Mouse (Mus musculus): ENCODE data around the gene Col5a3. TPM values are rescaled to one million over a fixed set of nuclear protein-coding genes. Genes with fewer than 3 reads are reported as not detected.

Gene Col5a3
- polyA plus RNA-seq, 1 experiment from 2014 or later: 0.02 TPM

GRCm38 (mm10) chr9:20830901-20831643 lies 16.2 kb upstream of the Col5a3 start:
- H3K27ac ChIP-seq: no peak overlapping the region
- no peak overlapping the region for H3K4me3 ChIP-seq
- H3K36me3 ChIP-seq: no peaks in the 10 kb centered on the region
- H3K9me3 ChIP-seq (replicated peaks): no peaks in the 10 kb centered on the region
- ATAC-seq: no peak
- H3K9ac ChIP-seq: no peak overlapping the region
- H3K4me1 ChIP-seq: peaks cover 3% of the 10 kb centered on the region; the same call in 1 of the 2 replicates
- WGBS (ENCODE audit: insufficient replicate concordance): 14% methylated on average over 19 of the region's 19 CpGs
- no peak overlapping the region for H3K4me2 ChIP-seq
- peaks cover 39% of the 10 kb centered on the region for H3K27me3 ChIP-seq (replicated peaks)

GRCm38 (mm10) chr9:20828127-20828526 lies 13.3 kb upstream of the Col5a3 start:
- Histone ChIP-seq H3K9ac (no peak overlapping the region), H3K4me2 (no peak overlapping the region), H3K9me3 (replicated peaks) (no peaks in the 10 kb centered on the region), H3K27me3 (replicated peaks) (peaks cover 34% of the 10 kb centered on the region), H3K4me3 (no peak overlapping the region), H3K36me3 (no peaks in the 10 kb centered on the region), H3K27ac (no peak overlapping the region), H3K4me1 (peaks cover 3% of the 10 kb centered on the region; the same call in 1 of the 2 replicates)
- no peak for ATAC-seq
- WGBS (ENCODE audit: insufficient replicate concordance): 77% methylated on average over 1 of the region's 1 CpGs

GRCm38 (mm10) chr9:20825781-20826180 lies 10.9 kb upstream of the Col5a3 start:
- Histone ChIP-seq H3K4me1 (peaks cover 2% of the 10 kb centered on the region; the same call in 1 of the 2 replicates), H3K4me2 (no peak overlapping the region), H3K4me3 (no peak overlapping the region), H3K27ac (no peak overlapping the region), H3K27me3 (replicated peaks) (peaks cover 18% of the 10 kb centered on the region), H3K9me3 (replicated peaks) (no peaks in the 10 kb centered on the region), H3K9ac (no peak overlapping the region), H3K36me3 (no peaks in the 10 kb centered on the region)
- 49% methylated on average over 5 of the region's 5 CpGs for WGBS (ENCODE audit: insufficient replicate concordance)
- ATAC-seq: no peak

- WGBS (ENCODE audit: insufficient replicate concordance): 56% methylated on average over 3 of the region's 3 CpGs
- Histone ChIP-seq H3K4me1 (no peaks in the 10 kb centered on the region), H3K4me2 (no peak overlapping the region), H3K9me3 (replicated peaks) (no peaks in the 10 kb centered on the region), H3K4me3 (no peak overlapping the region), H3K9ac (no peak overlapping the region), H3K27me3 (replicated peaks) (no peaks in the 10 kb centered on the region; the same call in 1 of the 2 replicates), H3K27ac (no peak overlapping the region), H3K36me3 (no peaks in the 10 kb centered on the region)
- ATAC-seq: no peak
These were observed 8.0 kb upstream of the Col5a3 start for GRCm38 (mm10) chr9:20822821-20823220.

GRCm38 (mm10) chr9:20820001-20820400 lies 5.1 kb upstream of the Col5a3 start:
- Histone ChIP-seq H3K4me3 (no peak overlapping the region), H3K9me3 (replicated peaks) (no peaks in the 10 kb centered on the region), H3K4me2 (no peak overlapping the region), H3K9ac (no peak overlapping the region), H3K27ac (no peak overlapping the region), H3K27me3 (replicated peaks) (peaks cover 20% of the 10 kb centered on the region), H3K4me1 (peaks cover 2% of the 10 kb centered on the region), H3K36me3 (no peaks in the 10 kb centered on the region)
- ATAC-seq: no peak
- WGBS (ENCODE audit: insufficient replicate concordance): 78% methylated on average over 5 of the region's 5 CpGs

- H3K4me2 ChIP-seq: no peak within 1 kb of the TSS
- no peak for ATAC-seq
- H3K4me3 ChIP-seq: no peak within 1 kb of the TSS
- H3K27ac ChIP-seq: no peak within 1 kb of the TSS
- H3K9me3 ChIP-seq (replicated peaks): no peaks in the 10 kb centered on the region
- H3K9ac ChIP-seq: no peak within 1 kb of the TSS
- H3K4me1 ChIP-seq: peaks cover 7% of the 10 kb centered on the region
- 81% methylated on average over 6 of the region's 6 CpGs for WGBS (ENCODE audit: insufficient replicate concordance)
- H3K36me3 ChIP-seq: no peaks in the 10 kb centered on the region
- H3K27me3 ChIP-seq (replicated peaks): peaks cover 38% of the 10 kb centered on the region
These were observed 3.4 kb upstream of the Col5a3 start, which contains the start of gene Rdh8 for GRCm38 (mm10) chr9:20818236-20818635. Gene Rdh8, plus strand, starts transcription at chr9:20818503.

- Histone ChIP-seq H3K4me3 (no peak overlapping the region), H3K27me3 (replicated peaks) (peaks cover 70% of the 10 kb centered on the region), H3K9me3 (replicated peaks) (no peaks in the 10 kb centered on the region), H3K36me3 (no peaks in the 10 kb centered on the region), H3K9ac (no peak overlapping the region), H3K4me2 (peak overlapping the region; percentile 25; the same call in 1 of the 2 replicates), H3K4me1 (peaks cover 7% of the 10 kb centered on the region), H3K27ac (no peak overlapping the region)
- ATAC-seq: 0 out of 2 replicates have a peak, but pooled peaks have one; percentile 33
- 14% methylated on average over 19 of the region's 19 CpGs for WGBS (ENCODE audit: insufficient replicate concordance)
These were observed 2.2 kb downstream of the Col5a3 start for GRCm38 (mm10) chr9:20812537-20813271.

GRCm38 (mm10) chr9:20810773-20811172 lies 4.1 kb downstream of the Col5a3 start:
- Histone ChIP-seq H3K4me1 (peaks cover 7% of the 10 kb centered on the region), H3K9me3 (replicated peaks) (no peaks in the 10 kb centered on the region), H3K27me3 (replicated peaks) (peaks cover 64% of the 10 kb centered on the region), H3K36me3 (no peaks in the 10 kb centered on the region), H3K4me2 (no peak overlapping the region), H3K27ac (no peak overlapping the region), H3K4me3 (no peak overlapping the region), H3K9ac (no peak overlapping the region)
- ATAC-seq: no peak
- 44% methylated on average over 1 of the region's 1 CpGs for WGBS (ENCODE audit: insufficient replicate concordance)

- Histone ChIP-seq H3K4me1 (peaks cover 7% of the 10 kb centered on the region), H3K36me3 (no peaks in the 10 kb centered on the region), H3K4me3 (no peak overlapping the region), H3K9me3 (replicated peaks) (no peaks in the 10 kb centered on the region), H3K27me3 (replicated peaks) (peaks cover 61% of the 10 kb centered on the region), H3K4me2 (no peak overlapping the region), H3K27ac (no peak overlapping the region), H3K9ac (no peak overlapping the region)
- WGBS (ENCODE audit: insufficient replicate concordance): 23% methylated on average over 4 of the region's 4 CpGs
- no peak for ATAC-seq
These were observed 4.6 kb downstream of the Col5a3 start for GRCm38 (mm10) chr9:20810271-20810670.

GRCm38 (mm10) chr9:20805706-20806105 lies 9.2 kb downstream of the Col5a3 start:
- no peak overlapping the region for H3K4me3 ChIP-seq
- H3K4me1 ChIP-seq: no peaks in the 10 kb centered on the region
- no peaks in the 10 kb centered on the region for H3K36me3 ChIP-seq
- ATAC-seq: no peak
- no peak overlapping the region for H3K4me2 ChIP-seq
- no peaks in the 10 kb centered on the region for H3K9me3 ChIP-seq (replicated peaks)
- no peak overlapping the region for H3K9ac ChIP-seq
- H3K27me3 ChIP-seq (replicated peaks): peaks cover 35% of the 10 kb centered on the region
- WGBS (ENCODE audit: insufficient replicate concordance): 39% methylated on average over 5 of the region's 5 CpGs
- H3K27ac ChIP-seq: no peak overlapping the region

- peaks cover 37% of the 10 kb centered on the region for H3K27me3 ChIP-seq (replicated peaks)
- H3K9me3 ChIP-seq (replicated peaks): no peaks in the 10 kb centered on the region
- ATAC-seq: no peak
- no peak overlapping the region for H3K4me2 ChIP-seq
- H3K27ac ChIP-seq: no peak overlapping the region
- H3K4me1 ChIP-seq: no peaks in the 10 kb centered on the region
- no peak overlapping the region for H3K4me3 ChIP-seq
- no peaks in the 10 kb centered on the region for H3K36me3 ChIP-seq
- WGBS (ENCODE audit: insufficient replicate concordance): 61% methylated on average over 3 of the region's 3 CpGs
- H3K9ac ChIP-seq: no peak overlapping the region
These were observed 9.7 kb downstream of the Col5a3 start for GRCm38 (mm10) chr9:20805159-20805495.
